Mouse (Mus musculus): ENCODE measurements around the gene Mt2.
"Not testable (repeated sequence)": the region's sequence is repeated elsewhere in the genome, so short reads cannot be mapped to it uniquely, and the experiment has no call there.

Gene Mt2

GRCm38 (mm10) chr8:94172075-94172808, at the start of gene Mt2:
TSS of gene Mt2 (plus strand) at chr8:94172664.
- DNase-seq (ENCODE audit: low spot score), result no peak

GRCm38 (mm10) chr8:94122711-94123468, 49.6 kb upstream of the Mt2 start:
- DNase-seq (ENCODE audit: low spot score), result no peak

GRCm38 (mm10) chr8:94127711-94128110, 44.8 kb upstream of the Mt2 start:
- no peak for DNase-seq (ENCODE audit: low spot score)

GRCm38 (mm10) chr8:94129133-94129789, 43.2 kb upstream of the Mt2 start:
- DNase-seq (ENCODE audit: low spot score), result no peak

- no peak for DNase-seq (ENCODE audit: low spot score)
Measured at GRCm38 (mm10) chr8:94130126-94130525, 42.3 kb upstream of the Mt2 start.

GRCm38 (mm10) chr8:94132096-94132495, 40.4 kb upstream of the Mt2 start:
- DNase-seq (ENCODE audit: low spot score), result no peak

GRCm38 (mm10) chr8:94134601-94135000, 37.9 kb upstream of the Mt2 start:
- not testable (repeated sequence) for DNase-seq (ENCODE audit: low spot score)

GRCm38 (mm10) chr8:94135556-94135955, 36.9 kb upstream of the Mt2 start:
- DNase-seq (ENCODE audit: low spot score), result no peak

GRCm38 (mm10) chr8:94136192-94136591, 36.3 kb upstream of the Mt2 start:
- DNase-seq (ENCODE audit: low spot score), result no peak

GRCm38 (mm10) chr8:94136933-94137332, 35.5 kb upstream of the Mt2 start, which contains the start of gene Mt4:
TSS of gene Mt4 (plus strand) at chr8:94137197.
- DNase-seq (ENCODE audit: low spot score), result no peak

- no peak for DNase-seq (ENCODE audit: low spot score)
Measured at GRCm38 (mm10) chr8:94140266-94140795, 32.1 kb upstream of the Mt2 start.

- DNase-seq (ENCODE audit: low spot score), result no peak
Measured at GRCm38 (mm10) chr8:94148236-94148635, 24.2 kb upstream of the Mt2 start.

- DNase-seq (ENCODE audit: low spot score), result no peak
Measured at GRCm38 (mm10) chr8:94150925-94151324, 21.5 kb upstream of the Mt2 start.

GRCm38 (mm10) chr8:94152513-94153300, 19.8 kb upstream of the Mt2 start, which contains the start of gene Mt3:
TSS of gene Mt3 (plus strand) at chr8:94152607.
- no peak for DNase-seq (ENCODE audit: low spot score)

GRCm38 (mm10) chr8:94153451-94153850, 19.0 kb upstream of the Mt2 start:
- DNase-seq (ENCODE audit: low spot score), result no peak

- no peak for DNase-seq (ENCODE audit: low spot score)
Measured at GRCm38 (mm10) chr8:94154537-94154936, 17.9 kb upstream of the Mt2 start.

- DNase-seq (ENCODE audit: low spot score), result no peak
Measured at GRCm38 (mm10) chr8:94156092-94156491, 16.4 kb upstream of the Mt2 start.

GRCm38 (mm10) chr8:94165772-94166171, 6.7 kb upstream of the Mt2 start:
- not testable (repeated sequence) for DNase-seq (ENCODE audit: low spot score)

- DNase-seq (ENCODE audit: low spot score), result peak; percentile 69
Measured at GRCm38 (mm10) chr8:94167244-94167643, 5.2 kb upstream of the Mt2 start.

GRCm38 (mm10) chr8:94169547-94169946, 2.9 kb upstream of the Mt2 start:
- DNase-seq (ENCODE audit: low spot score), result no peak

- no peak for DNase-seq (ENCODE audit: low spot score)
Measured at GRCm38 (mm10) chr8:94171321-94171755, 1.1 kb upstream of the Mt2 start.
